Mouse (Mus musculus): ENCODE measurements at regions not wholly inside any gene's neighbourhood (a gene's known extent, or its start where the extent isn't known, plus 50 kb on each side); places are given as distances from the start of the nearest gene placed in this dataset.

GRCm38 (mm10) chr10:17551869-17552268 lies 171.1 kb upstream of the Cited2 start:
- H3K4me2 ChIP-seq = no peak overlapping the region
- no peak overlapping the region for H3K9ac ChIP-seq
- H3K27me3 ChIP-seq = no peaks in the 10 kb centered on the region
- no peaks in the 10 kb centered on the region for H3K9me3 ChIP-seq (replicated peaks)
- no peaks in the 10 kb centered on the region; the same call in 1 of the 2 replicates for H3K4me1 ChIP-seq (replicated peaks)
- 83% methylated on average over 6 of the region's 6 CpGs for WGBS
- no peaks in the 10 kb centered on the region for H3K36me3 ChIP-seq
- ATAC-seq (replicated peaks; ENCODE audit: insufficient number of reproducible peaks, insufficient read depth, low FRiP score, low read depth) = no peak
- H3K4me3 ChIP-seq = no peak overlapping the region
- no peak overlapping the region for H3K27ac ChIP-seq

GRCm38 (mm10) chr10:17552277-17552676 lies 170.7 kb upstream of the Cited2 start:
- Histone ChIP-seq H3K36me3 (no peaks in the 10 kb centered on the region), H3K9ac (no peak overlapping the region), H3K27ac (no peak overlapping the region), H3K9me3 (replicated peaks) (no peaks in the 10 kb centered on the region), H3K4me3 (no peak overlapping the region), H3K27me3 (no peaks in the 10 kb centered on the region), H3K4me2 (no peak overlapping the region), H3K4me1 (replicated peaks) (no peaks in the 10 kb centered on the region; the same call in 1 of the 2 replicates)
- ATAC-seq (replicated peaks; ENCODE audit: insufficient number of reproducible peaks, insufficient read depth, low FRiP score, low read depth) = no peak

- Histone ChIP-seq H3K9me3 (replicated peaks) (no peaks in the 10 kb centered on the region), H3K27me3 (no peaks in the 10 kb centered on the region), H3K36me3 (no peaks in the 10 kb centered on the region), H3K4me2 (no peak overlapping the region), H3K9ac (no peak overlapping the region), H3K4me3 (no peak overlapping the region), H3K27ac (no peak overlapping the region), H3K4me1 (replicated peaks) (peaks cover 4% of the 10 kb centered on the region)
- 61% methylated on average over 4 of the region's 4 CpGs for WGBS
- no peak for ATAC-seq (replicated peaks; ENCODE audit: insufficient number of reproducible peaks, insufficient read depth, low FRiP score, low read depth)
Measured at GRCm38 (mm10) chr10:17556391-17556790, 166.6 kb upstream of the Cited2 start.

- 55% methylated on average over 5 of the region's 5 CpGs for WGBS
- Histone ChIP-seq H3K9me3 (replicated peaks) (no peaks in the 10 kb centered on the region), H3K4me2 (no peak overlapping the region), H3K36me3 (no peaks in the 10 kb centered on the region), H3K9ac (no peak overlapping the region), H3K4me3 (no peak overlapping the region), H3K27me3 (no peaks in the 10 kb centered on the region), H3K27ac (peak overlapping the region; percentile 57), H3K4me1 (replicated peaks) (peaks cover 18% of the 10 kb centered on the region)
- no peak for ATAC-seq (replicated peaks; ENCODE audit: insufficient number of reproducible peaks, insufficient read depth, low FRiP score, low read depth)
Measured at GRCm38 (mm10) chr10:17559370-17559955, 163.6 kb upstream of the Cited2 start.

GRCm38 (mm10) chr10:17559980-17560379 lies 163.0 kb upstream of the Cited2 start:
- H3K4me1 ChIP-seq (replicated peaks) = peaks cover 18% of the 10 kb centered on the region

GRCm38 (mm10) chr10:17561466-17561865 lies 161.6 kb upstream of the Cited2 start:
- Histone ChIP-seq H3K4me2 (no peak overlapping the region), H3K27ac (peak overlapping the region; percentile 27; the same call in 1 of the 2 replicates), H3K9ac (no peak overlapping the region), H3K9me3 (replicated peaks) (no peaks in the 10 kb centered on the region), H3K27me3 (no peaks in the 10 kb centered on the region), H3K36me3 (no peaks in the 10 kb centered on the region), H3K4me3 (no peak overlapping the region), H3K4me1 (replicated peaks) (peaks cover 18% of the 10 kb centered on the region)
- ATAC-seq (replicated peaks; ENCODE audit: insufficient number of reproducible peaks, insufficient read depth, low FRiP score, low read depth) = no peak
- 59% methylated on average over 7 of the region's 7 CpGs for WGBS

More at GRCm38 (mm10) chr10:17559980-17560379, 163.0 kb upstream of the Cited2 start:
- H3K4me3 ChIP-seq = no peak overlapping the region
- H3K4me2 ChIP-seq = no peak overlapping the region
- ATAC-seq (replicated peaks; ENCODE audit: insufficient number of reproducible peaks, insufficient read depth, low FRiP score, low read depth) = no peak
- H3K36me3 ChIP-seq = no peaks in the 10 kb centered on the region
- no peaks in the 10 kb centered on the region for H3K27me3 ChIP-seq
- H3K9ac ChIP-seq = no peak overlapping the region
- H3K9me3 ChIP-seq (replicated peaks) = no peaks in the 10 kb centered on the region
- peak overlapping the region; percentile 57 for H3K27ac ChIP-seq
- WGBS = 31% methylated on average over 3 of the region's 3 CpGs

- 64% methylated on average over 5 of the region's 5 CpGs for WGBS
- Histone ChIP-seq H3K27me3 (no peaks in the 10 kb centered on the region), H3K27ac (peak overlapping the region; percentile 27; the same call in 1 of the 2 replicates), H3K9ac (no peak overlapping the region), H3K4me1 (replicated peaks) (peaks cover 18% of the 10 kb centered on the region), H3K9me3 (replicated peaks) (no peaks in the 10 kb centered on the region), H3K4me2 (no peak overlapping the region), H3K4me3 (no peak overlapping the region), H3K36me3 (no peaks in the 10 kb centered on the region)
- no peak for ATAC-seq (replicated peaks; ENCODE audit: insufficient number of reproducible peaks, insufficient read depth, low FRiP score, low read depth)
Measured at GRCm38 (mm10) chr10:17561977-17562376, 161.0 kb upstream of the Cited2 start.

GRCm38 (mm10) chr10:17562410-17563350 lies 160.3 kb upstream of the Cited2 start:
- Histone ChIP-seq H3K4me2 (no peak overlapping the region), H3K27ac (0 out of 2 replicates have a peak overlapping the region, but pooled peaks have one; percentile 5)
- WGBS = 46% methylated on average over 7 of the region's 7 CpGs

GRCm38 (mm10) chr10:17563351-17563749 lies 159.7 kb upstream of the Cited2 start:
- Histone ChIP-seq H3K4me2 (no peak overlapping the region), H3K9me3 (replicated peaks) (no peaks in the 10 kb centered on the region), H3K27me3 (no peaks in the 10 kb centered on the region), H3K4me1 (replicated peaks) (peaks cover 18% of the 10 kb centered on the region), H3K4me3 (no peak overlapping the region), H3K9ac (no peak overlapping the region), H3K36me3 (no peaks in the 10 kb centered on the region), H3K27ac (no peak overlapping the region)
- no peak for ATAC-seq (replicated peaks; ENCODE audit: insufficient number of reproducible peaks, insufficient read depth, low FRiP score, low read depth)
- WGBS = 49% methylated on average over 4 of the region's 4 CpGs

More at GRCm38 (mm10) chr10:17562410-17563350, 160.3 kb upstream of the Cited2 start:
- Histone ChIP-seq H3K36me3 (no peaks in the 10 kb centered on the region), H3K4me1 (replicated peaks) (peaks cover 18% of the 10 kb centered on the region), H3K27me3 (no peaks in the 10 kb centered on the region), H3K4me3 (no peak overlapping the region), H3K9me3 (replicated peaks) (no peaks in the 10 kb centered on the region), H3K9ac (no peak overlapping the region)
- ATAC-seq (replicated peaks; ENCODE audit: insufficient number of reproducible peaks, insufficient read depth, low FRiP score, low read depth) = no peak

- H3K4me1 ChIP-seq (replicated peaks) = peaks cover 14% of the 10 kb centered on the region
- WGBS = 63% methylated on average over 6 of the region's 6 CpGs
- ATAC-seq (replicated peaks; ENCODE audit: insufficient number of reproducible peaks, insufficient read depth, low FRiP score, low read depth) = no peak
- H3K9ac ChIP-seq = no peak overlapping the region
- no peaks in the 10 kb centered on the region for H3K9me3 ChIP-seq (replicated peaks)
- H3K27me3 ChIP-seq = no peaks in the 10 kb centered on the region
- no peak overlapping the region for H3K4me3 ChIP-seq
- no peaks in the 10 kb centered on the region for H3K36me3 ChIP-seq
- H3K27ac ChIP-seq = no peak overlapping the region
- no peak overlapping the region for H3K4me2 ChIP-seq
Measured at GRCm38 (mm10) chr10:17564895-17565620, 158.0 kb upstream of the Cited2 start.

- 70% methylated on average over 5 of the region's 5 CpGs for WGBS
Measured at GRCm38 (mm10) chr10:17566975-17567374, 156.0 kb upstream of the Cited2 start.

More at GRCm38 (mm10) chr10:17566975-17567374, 156.0 kb upstream of the Cited2 start:
- Histone ChIP-seq H3K4me2 (no peak overlapping the region), H3K9me3 (replicated peaks) (no peaks in the 10 kb centered on the region), H3K4me1 (replicated peaks) (peaks cover 12% of the 10 kb centered on the region), H3K27me3 (no peaks in the 10 kb centered on the region), H3K27ac (no peak overlapping the region), H3K4me3 (no peak overlapping the region), H3K36me3 (no peaks in the 10 kb centered on the region), H3K9ac (no peak overlapping the region)
- ATAC-seq (replicated peaks; ENCODE audit: insufficient number of reproducible peaks, insufficient read depth, low FRiP score, low read depth) = no peak

Measured in heart, embryonic 15.5 days (tissue).